Mouse (Mus musculus) fat pad, adult 2 months (tissue): Measurements from ENCODE around the gene Gm47289.

Source experiments
- DNase-seq: peaks from one replicate; pipeline ENCODE4 v3.0.0-alpha.2; 2011; ENCODE audit warnings: low read depth, low spot score; ENCODE audit errors: extremely low read depth

Gene Gm47289

DNA sequence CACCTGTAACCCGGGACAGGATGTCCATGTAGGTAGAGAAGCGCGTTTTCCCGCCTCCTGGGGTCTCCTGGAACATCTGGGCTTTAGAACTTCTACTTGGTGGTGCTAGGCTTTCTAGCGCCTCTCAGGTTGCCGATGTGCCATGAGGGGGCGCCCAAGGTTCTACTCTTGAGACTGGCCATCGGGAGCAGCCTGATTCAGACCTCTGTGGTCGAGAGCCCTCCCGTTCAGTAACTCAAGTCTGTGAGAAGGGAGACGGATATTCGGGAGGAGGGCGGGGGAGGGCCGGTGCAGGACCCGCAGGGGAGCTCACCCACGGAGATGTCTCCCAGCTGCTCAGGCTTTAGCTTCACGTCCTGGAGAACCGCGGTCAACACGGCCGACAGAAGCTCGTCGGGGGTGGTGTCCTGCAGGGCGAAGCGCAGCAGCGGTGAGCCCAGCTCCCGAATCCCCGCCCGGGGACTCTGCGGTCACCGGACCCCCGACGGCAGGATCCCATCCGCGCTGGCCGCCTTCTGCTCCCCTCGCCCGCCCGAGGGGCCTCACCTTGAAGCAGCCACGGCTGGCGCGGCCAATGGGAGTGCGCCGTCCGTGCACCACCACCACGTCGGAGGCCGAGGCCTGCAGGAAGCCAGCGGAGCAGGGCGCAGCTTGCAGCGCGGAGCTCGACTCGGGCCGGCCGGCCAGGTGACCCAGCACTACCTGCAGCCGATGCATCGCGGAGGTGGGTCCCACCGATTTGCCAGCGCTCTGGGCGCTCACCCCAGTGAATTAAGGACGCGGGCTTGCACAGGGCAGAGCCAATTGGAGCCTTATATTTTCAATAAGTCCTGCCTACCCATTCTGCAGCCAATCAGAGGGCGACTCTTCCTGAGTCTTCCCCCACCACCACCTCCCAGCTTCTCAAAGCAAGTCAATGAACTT lies 2.4 kb upstream of the Gm47289 start, which contains the start of gene Acaa1b:
Acaa1b (minus strand) TSS at position 816 of the 924 bp plus-strand sequence.
- peak; percentile 58 for DNase-seq

DNA sequence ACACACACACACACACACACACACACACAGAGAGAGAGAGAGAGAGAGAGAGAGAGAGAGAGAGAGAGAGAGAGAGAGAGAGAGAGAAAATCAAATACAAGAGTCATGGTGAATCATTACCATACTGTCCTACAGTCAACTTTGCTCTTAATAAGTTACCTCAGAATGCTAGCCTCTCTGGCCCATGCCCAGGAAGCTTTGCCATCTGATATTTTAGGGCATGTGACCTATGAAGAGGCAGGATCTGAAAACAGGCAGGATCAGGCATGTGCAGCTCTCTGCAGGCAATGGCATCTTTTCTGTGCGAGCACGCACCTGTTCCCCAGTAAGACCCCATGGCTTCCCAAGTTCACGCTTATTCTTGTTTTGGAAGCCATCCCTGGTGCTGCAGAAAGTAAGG lies 1.7 kb downstream of the Gm47289 start:
- peak; percentile 68 for DNase-seq

DNA sequence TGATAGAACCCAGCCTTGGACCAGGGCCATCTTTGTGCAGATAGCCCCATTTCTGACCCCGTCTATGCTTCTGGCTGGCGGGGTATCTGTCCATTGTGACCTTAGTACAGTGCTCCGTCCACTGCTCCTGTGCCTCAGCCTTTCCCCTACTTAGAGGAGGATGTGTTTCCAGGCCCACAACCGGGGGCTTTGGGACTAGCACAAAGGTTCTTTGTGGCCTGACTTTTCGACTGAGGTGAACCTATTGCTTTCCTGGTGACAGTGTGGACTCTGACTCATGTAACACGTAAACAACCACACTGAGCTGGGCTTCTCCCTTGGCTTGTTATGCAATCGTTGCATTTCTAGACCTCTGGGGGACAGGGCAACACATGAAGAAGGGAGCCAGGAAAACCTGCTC lies 5.8 kb downstream of the Gm47289 start:
- peak; percentile 39 for DNase-seq

- DNase-seq, result peak; percentile 55
Observed at GRCm38 (mm10) chr9:119165548-119165947, 6.6 kb downstream of the Gm47289 start.

GRCm38 (mm10) chr9:119167608-119168007 lies 8.6 kb downstream of the Gm47289 start:
- DNase-seq, result no peak

GRCm38 (mm10) chr9:119179292-119179691 lies 20.3 kb downstream of the Gm47289 start:
- no peak for DNase-seq

- DNase-seq, result no peak
Observed at GRCm38 (mm10) chr9:119181241-119181728, 22.3 kb downstream of the Gm47289 start.

GRCm38 (mm10) chr9:119192202-119192990 lies 33.4 kb downstream of the Gm47289 start:
- peak; percentile 8 for DNase-seq

GRCm38 (mm10) chr9:119199151-119199861 lies 40.3 kb downstream of the Gm47289 start:
- no peak for DNase-seq

- DNase-seq, result no peak
Observed at GRCm38 (mm10) chr9:119201653-119202052, 42.7 kb downstream of the Gm47289 start.

DNA sequence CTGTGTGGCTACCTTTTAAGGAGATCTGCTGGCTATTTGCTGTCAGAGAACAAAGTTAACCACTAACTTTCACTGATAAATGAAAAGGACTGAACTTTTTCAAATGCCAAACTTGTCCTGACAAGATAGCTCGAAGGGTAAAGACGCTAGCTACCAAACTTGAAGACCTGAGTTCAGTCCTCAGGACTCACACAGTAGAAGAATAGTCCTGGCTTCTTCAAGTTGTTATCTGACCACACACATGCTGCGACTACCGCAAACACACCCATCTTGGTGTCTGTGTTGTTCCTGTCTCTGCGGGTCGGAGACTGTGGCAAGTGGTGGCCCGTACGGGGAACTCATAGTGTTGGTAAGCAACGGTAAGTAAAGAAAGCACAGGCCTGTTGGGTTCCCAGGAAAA lies 44.7 kb downstream of the Gm47289 start:
- DNase-seq, result no peak

DNA sequence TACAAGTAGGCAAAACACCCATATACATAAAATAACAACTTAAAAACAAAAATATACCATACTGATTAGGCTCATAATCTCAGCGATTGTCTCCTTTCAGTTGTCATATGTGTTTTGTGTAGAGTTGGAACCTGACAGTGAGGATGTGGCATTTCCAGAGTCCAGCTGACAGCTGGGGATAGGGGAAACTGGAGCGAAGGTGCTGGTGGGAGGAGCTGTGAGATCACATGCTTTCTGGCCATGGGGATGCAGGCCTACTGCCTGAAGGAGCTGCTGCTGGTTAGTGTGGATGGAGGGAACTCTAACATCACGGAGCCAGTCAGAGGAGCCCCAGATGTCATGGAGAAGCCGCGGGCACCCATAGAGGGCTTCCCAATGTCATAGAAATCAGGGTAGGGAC lies 46.8 kb downstream of the Gm47289 start:
- DNase-seq, result no peak

DNA sequence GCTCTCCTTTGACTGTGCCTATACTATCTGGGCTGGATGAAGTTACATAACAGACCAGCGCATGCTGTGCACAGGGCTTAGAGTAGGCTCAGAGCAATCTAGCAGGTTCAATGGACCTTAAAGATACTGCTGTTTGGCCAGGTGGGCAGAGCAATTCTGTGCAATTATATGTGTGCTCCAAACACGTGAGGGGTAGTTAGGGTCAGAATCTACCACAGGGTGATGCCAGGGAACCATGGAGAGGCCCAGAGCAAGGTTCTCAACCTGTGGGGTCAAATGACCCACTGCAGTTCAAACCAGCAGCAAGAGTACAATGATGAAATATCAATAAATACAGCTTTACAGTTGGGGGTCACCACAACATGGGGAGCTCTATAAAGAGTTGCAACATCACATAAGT lies 47.7 kb downstream of the Gm47289 start:
- no peak for DNase-seq

- no peak for DNase-seq
Observed at GRCm38 (mm10) chr9:119207113-119207512, 48.2 kb downstream of the Gm47289 start.

DNA sequence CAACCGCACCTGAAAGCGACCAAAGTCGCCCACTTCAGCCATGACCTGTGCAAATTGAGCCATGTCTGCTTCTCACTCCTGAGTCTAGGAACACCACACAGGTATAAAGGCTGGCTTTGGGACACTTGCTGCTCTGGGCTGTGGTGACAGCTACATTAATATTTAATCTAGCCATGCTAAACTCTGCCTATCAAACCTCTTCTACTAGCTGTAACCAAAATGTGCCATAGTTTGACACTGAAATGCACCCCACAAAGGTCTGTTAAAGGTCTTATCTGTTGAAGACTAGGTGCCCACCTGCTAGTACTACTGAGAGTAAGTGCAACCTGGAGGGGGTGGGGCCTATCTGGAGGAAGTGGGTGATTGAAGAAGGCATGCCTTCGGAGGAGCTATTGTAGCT lies 50.0 kb downstream of the Gm47289 start, which contains the start of gene Slc22a13:
Slc22a13 (minus strand) TSS at position 101 of the 400 bp plus-strand sequence.
- no peak for DNase-seq
